Comparison of ENCODE assay signal across 38 mouse cellular contexts in genomic region chr1:34489852-34490541, GRCm38 (mm10). TPM values are rescaled to one million over a fixed set of nuclear protein-coding genes. Genes with fewer than 3 reads are reported as not detected.
DNase-seq lines count a peak whose midpoint lies in the region; ATAC-seq and TF ChIP-seq lines count a peak whose summit lies in the region.
"Had no signal": no experiment of that assay in that cellular context is flagged by ENCODE, and none has a peak within 500 bp of the region (broad histone marks: within the 10 kb centered on the region; RNA-seq: fewer than 3 reads in every experiment).

No protein-coding gene starts in this region.

- peak; percentile 82 for ATAC-seq in G1E (ENCODE audit: extremely low read depth, insufficient number of reproducible peaks, low FRiP score, poor library complexity, severe bottlenecking)
- ATAC-seq in common myeloid progenitor, adult 5-6 weeks (replicated peaks; ENCODE audit: low read depth, poor library complexity, severe bottlenecking) = peak; percentile 16; the same call in 1 of the 2 replicates
- ATAC-seq in liver, embryonic 14.5 days (ENCODE audit: insufficient read depth) = peak; percentile 41; the same call in 1 of the 2 replicates
- ATAC-seq: forebrain, embryonic 14.5 days; lung, postnatal 0 days had no signal

- H3K9ac ChIP-seq in liver, embryonic 14.5 days (replicated peaks) = no peak overlapping the region
- H3K9ac ChIP-seq: embryonic facial prominence, embryonic 15.5 days; heart, embryonic 12.5 days; hindbrain, embryonic 15.5 days had no signal

- H3K4me1 ChIP-seq in G1E (ENCODE audit: insufficient read depth, low read depth, low read length) = peaks cover 47% of the 10 kb centered on the region
- H3K4me1 ChIP-seq in liver, embryonic 14.5 days (replicated peaks; ENCODE audit: control insufficient read depth in 2 of 2, insufficient read depth in 2 of 2, low read length in 1 of 2) = peaks cover 0 to 6% of the 10 kb centered on the region in 2 experiments; a peak in 1 of 4 replicates

- intact Hi-C loops in heart, postnatal 36 days (cut with DNase I) = no loop called here
- intact Hi-C loops in left cerebral cortex, postnatal 4 days (cut with DNase I) = no loop called here

- H3K9me3 ChIP-seq in G1E (replicated peaks) = peaks cover 2% of the 10 kb centered on the region
- H3K9me3 ChIP-seq in liver, embryonic 14.5 days (ENCODE audit: control insufficient read depth, low read length) = no peaks in the 10 kb centered on the region
- H3K9me3 ChIP-seq: embryonic facial prominence, embryonic 15.5 days; heart, embryonic 12.5 days; hindbrain, embryonic 10.5 days; hindbrain, embryonic 15.5 days had no signal

- no peak for TF ChIP-seq CTCF in G1E (IDR thresholded peaks at IDR 0.05; ENCODE audit: low read depth, low read length)
- TF ChIP-seq CTCF in liver, embryonic 14.5 days (IDR thresholded peaks at IDR 0.05; ENCODE audit: low read depth) = no peak

- no peaks in the 10 kb centered on the region for H3K27me3 ChIP-seq in G1E (ENCODE audit: insufficient read depth, low read length)
- H3K27me3 ChIP-seq in liver, embryonic 14.5 days (ENCODE audit: control insufficient read depth, insufficient read depth, low read length) = no peaks in the 10 kb centered on the region
- H3K27me3 ChIP-seq: embryonic facial prominence, embryonic 15.5 days; heart, embryonic 12.5 days had no signal

- 27% methylated on average over 6 of the region's 6 CpGs for WGBS in liver, embryonic 14.5 days (ENCODE audit: insufficient replicate concordance)

- H3K4me3 ChIP-seq in G1E (ENCODE audit: low read depth, low read length) = no peak overlapping the region; the same call in 1 of the 2 replicates
- no peak overlapping the region for H3K4me3 ChIP-seq in liver, embryonic 14.5 days (ENCODE audit: insufficient read depth in 1 of 2, low read depth in 2 of 2, low read length in 2 of 2)
- H3K4me3 ChIP-seq: embryonic facial prominence, embryonic 10.5 days; embryonic facial prominence, embryonic 15.5 days; heart, embryonic 12.5 days; hindbrain, embryonic 10.5 days; hindbrain, embryonic 15.5 days; left cerebral cortex, adult 2 months had no signal

- no peak overlapping the region for H3K27ac ChIP-seq in liver, embryonic 14.5 days
- H3K27ac ChIP-seq: embryonic facial prominence, embryonic 10.5 days; embryonic facial prominence, embryonic 15.5 days; hindbrain, embryonic 10.5 days; hindbrain, embryonic 15.5 days; kidney, postnatal 0 days; left cerebral cortex, adult 2 months had no signal

- TF ChIP-seq EP300 in liver, embryonic 14.5 days (IDR thresholded peaks at IDR 0.05; ENCODE audit: low read depth) = peak; percentile 49; the same call in 1 of the 2 replicates

- DNase-seq in 416B (ENCODE audit: low read depth) = peak; percentile 77
- DNase-seq in G1E (ENCODE audit: low spot score) = peak; percentile 51
- peak; percentile 50 to 72 (median 71) for DNase-seq in liver, embryonic 14.5 days (ENCODE audit: low read depth in 3 of 3, low spot score in 3 of 3)
- DNase-seq in layer of hippocampus, postnatal 14 days (ENCODE audit: low spot score in 2 of 2) = no peak
- DNase-seq in heart, postnatal 36 days = no peak
- no peak for DNase-seq in left cerebral cortex, postnatal 4 days
- DNase-seq: adrenal gland, postnatal 14 days; B cell, adult 2 months; cerebellum, adult 18-20 months; cerebellum, postnatal 14 days; gastrocnemius, postnatal 25 days; heart, adult 18-20 months; kidney, adult 18-20 months; lung, adult 18-20 months; lung, postnatal 4 days; midbrain, embryonic 14.5 days; right cerebral cortex, postnatal 25 days; spleen, adult 18-20 months; thymus, adult 2 months; thymus, postnatal 36 days had no signal

- H3K36me3 ChIP-seq in G1E (replicated peaks) = no peaks in the 10 kb centered on the region
- no peaks in the 10 kb centered on the region for H3K36me3 ChIP-seq in liver, embryonic 14.5 days (replicated peaks; ENCODE audit: control insufficient read depth, insufficient read depth, low read depth)
- H3K36me3 ChIP-seq: embryonic facial prominence, embryonic 10.5 days; embryonic facial prominence, embryonic 15.5 days; heart, embryonic 12.5 days; hindbrain, embryonic 10.5 days; hindbrain, embryonic 15.5 days had no signal

- no peak overlapping the region; the same call in 1 of the 2 replicates for H3K4me2 ChIP-seq in liver, embryonic 14.5 days (ENCODE audit: low read depth)
- H3K4me2 ChIP-seq: embryonic facial prominence, embryonic 15.5 days; heart, embryonic 12.5 days; hindbrain, embryonic 15.5 days had no signal

RNA-seq across cellular contexts. Expression of gene Prss39, which starts 8.2 kb away (rescaled TPM):
- total RNA-seq in G1E (2014; fragmentation: Nextera tagmentation) (not detected in 2 replicates), G1E (2017) (0.22 TPM in 1 of 2 replicates, not detected in the other)
- not detected in 2 replicates for polyA plus RNA-seq in G1E (2012)
- not detected in 2 replicates for total RNA-seq in common myeloid progenitor, adult 5-6 weeks (2017)
- not detected in 2 replicates for polyA plus RNA-seq in liver, embryonic 14.5 days (2012; rRNA removed)
- polyA plus RNA-seq in liver, embryonic 14.5 days (2014; fragmentation: Nextera tagmentation; extraction: Ambion mirVana) = not detected in 2 replicates
- total RNA-seq in layer of hippocampus, postnatal 14 days (2021) = not detected
- total RNA-seq in heart, postnatal 36 days (2021) = not detected
- total RNA-seq in left cerebral cortex, postnatal 4 days (2021) = not detected
- total RNA-seq: adrenal gland, postnatal 14 days; ES-E14; gastrocnemius, postnatal 25 days; heart, adult 18-20 months; layer of hippocampus, postnatal 10 days; left cerebral cortex, adult 2 months; left cerebral cortex, postnatal 36 days; neutrophil, adult 5-6 weeks had no signal
- polyA plus RNA-seq: embryonic facial prominence, embryonic 10.5 days; embryonic facial prominence, embryonic 15.5 days; forebrain, embryonic 14.5 days; heart, embryonic 12.5 days; heart, postnatal 0 days; hindbrain, embryonic 10.5 days; hindbrain, embryonic 15.5 days; intestine, embryonic 14.5 days; kidney, postnatal 0 days; limb, embryonic 14.5 days; lung, postnatal 0 days; midbrain, embryonic 14.5 days; neural tube, embryonic 11.5 days had no signal

RNA-seq across cellular contexts. Expression of gene Ptpn18, which starts 30.4 kb away (rescaled TPM):
- total RNA-seq in G1E (2014; fragmentation: Nextera tagmentation) = 47.9 and 57.9 TPM in 2 replicates
- total RNA-seq in G1E (2017) = 104 and 190 TPM in 2 replicates
- 117 and 173 TPM in 2 replicates for polyA plus RNA-seq in G1E (2012)
- total RNA-seq in common myeloid progenitor, adult 5-6 weeks (2017) = 299 and 432 TPM in 2 replicates
- polyA plus RNA-seq in liver, embryonic 14.5 days (2012; rRNA removed) = 12.6 and 26.4 TPM in 2 replicates
- 18.3 and 23.8 TPM in 2 replicates for polyA plus RNA-seq in liver, embryonic 14.5 days (2014; fragmentation: Nextera tagmentation; extraction: Ambion mirVana)
- 1 to 10 TPM; 3.4 to 5.2 TPM for total RNA-seq in layer of hippocampus, postnatal 14 days (2021)
- 1 to 10 TPM; 4.8 to 5.6 TPM for total RNA-seq in heart, postnatal 36 days (2021)
- 1 to 10 TPM; 3.4 to 4.0 TPM for total RNA-seq in left cerebral cortex, postnatal 4 days (2021)

RNA-seq across cellular contexts. Expression of gene Cfc1, which starts 45.5 kb away (rescaled TPM):
- not detected in 2 replicates for total RNA-seq in G1E (2014; fragmentation: Nextera tagmentation)
- total RNA-seq in G1E (2017) = 0.11 and 0.12 TPM in 2 replicates
- polyA plus RNA-seq in G1E (2012) = not detected in 2 replicates
- total RNA-seq in common myeloid progenitor, adult 5-6 weeks (2017) = not detected in 2 replicates
- not detected in 2 replicates for polyA plus RNA-seq in liver, embryonic 14.5 days (2012; rRNA removed)
- not detected in 2 replicates for polyA plus RNA-seq in liver, embryonic 14.5 days (2014; fragmentation: Nextera tagmentation; extraction: Ambion mirVana)
- total RNA-seq in layer of hippocampus, postnatal 14 days (2021) = not detected
- not detected for total RNA-seq in heart, postnatal 36 days (2021)
- total RNA-seq in left cerebral cortex, postnatal 4 days (2021) = not detected
- total RNA-seq: adrenal gland, postnatal 14 days; gastrocnemius, postnatal 25 days; heart, adult 18-20 months; layer of hippocampus, postnatal 10 days; left cerebral cortex, adult 2 months; left cerebral cortex, postnatal 36 days; neutrophil, adult 5-6 weeks had no signal
- polyA plus RNA-seq: heart, postnatal 0 days; hindbrain, embryonic 10.5 days; lung, postnatal 0 days; midbrain, embryonic 14.5 days; neural tube, embryonic 11.5 days; thymus, adult 2 months had no signal

RNA-seq across cellular contexts. Expression of gene Imp4, which starts 50.3 kb away (rescaled TPM):
- total RNA-seq in G1E (2014; fragmentation: Nextera tagmentation) (121 and 129 TPM in 2 replicates), G1E (2017) (35.5 and 36.5 TPM in 2 replicates)
- 50.4 and 71.2 TPM in 2 replicates for polyA plus RNA-seq in G1E (2012)
- 33.8 and 37.4 TPM in 2 replicates for total RNA-seq in common myeloid progenitor, adult 5-6 weeks (2017)
- polyA plus RNA-seq in liver, embryonic 14.5 days (2012; rRNA removed) = 8.9 and 21.2 TPM in 2 replicates
- polyA plus RNA-seq in liver, embryonic 14.5 days (2014; fragmentation: Nextera tagmentation; extraction: Ambion mirVana) = 56.8 and 59.6 TPM in 2 replicates
- 10 to 100 TPM; 25.0 to 28.5 TPM for total RNA-seq in layer of hippocampus, postnatal 14 days (2021)
- total RNA-seq in heart, postnatal 36 days (2021) = 10 to 100 TPM; 28.3 to 29.2 TPM
- 10 to 100 TPM; 30.5 to 36.7 TPM for total RNA-seq in left cerebral cortex, postnatal 4 days (2021)

RNA-seq across cellular contexts. Expression of gene Ccdc115, which starts 50.5 kb away (rescaled TPM):
- total RNA-seq in G1E (2014; fragmentation: Nextera tagmentation) (97.1 and 135 TPM in 2 replicates), G1E (2017) (146 TPM in 2 replicates)
- 60.5 and 74.6 TPM in 2 replicates for polyA plus RNA-seq in G1E (2012)
- total RNA-seq in common myeloid progenitor, adult 5-6 weeks (2017) = 55.7 and 63.4 TPM in 2 replicates
- 13.2 and 21.3 TPM in 2 replicates for polyA plus RNA-seq in liver, embryonic 14.5 days (2012; rRNA removed)
- 21.6 and 23.1 TPM in 2 replicates for polyA plus RNA-seq in liver, embryonic 14.5 days (2014; fragmentation: Nextera tagmentation; extraction: Ambion mirVana)
- 10 to 100 TPM; 19.7 to 19.9 TPM for total RNA-seq in layer of hippocampus, postnatal 14 days (2021)
- total RNA-seq in heart, postnatal 36 days (2021) = 10 to 100 TPM; 14.1 to 15.2 TPM
- total RNA-seq in left cerebral cortex, postnatal 4 days (2021) = 10 to 100 TPM; 22.5 to 29.0 TPM

Comparison
In these comparisons a context has a peak if more than half of its experiments do, and no peak if none do; other contexts are left out.
1. DNase-seq: peak in 416B (single experiment), G1E (single experiment) and liver, embryonic 14.5 days (3 of 3); none in layer of hippocampus, postnatal 14 days (0 of 2), heart, postnatal 36 days (0 of 2) and left cerebral cortex, postnatal 4 days (single experiment).
2. ATAC-seq: peak in every context shown above with its lines; median percentile 82 in G1E; 41 in liver, embryonic 14.5 days; 16 in common myeloid progenitor, adult 5-6 weeks.
3. RNA of gene Ptpn18, which starts 30.4 kb away (total RNA-seq): 299 to 432 TPM in common myeloid progenitor, adult 5-6 weeks and 47.9 to 190 TPM in G1E; 4.8 to 5.6 TPM in heart, postnatal 36 days, 3.4 to 5.2 TPM in layer of hippocampus, postnatal 14 days and 3.4 to 4.0 TPM in left cerebral cortex, postnatal 4 days; every median in the first group is over 4 times any median in the second.